Mouse (Mus musculus): ENCODE results near the gene Tmem117. TPM values are rescaled to one million over a fixed set of nuclear protein-coding genes. Genes with fewer than 3 reads are reported as not detected.

Tmem117 gene
- polyA plus RNA-seq, 2 experiments from 2014 or later, result not detected

- ATAC-seq, result no peak
Observed at GRCm38 (mm10) chr15:94771691-94772090, 142.7 kb downstream of the Tmem117 start.

GRCm38 (mm10) chr15:94776119-94777069 is 147.4 kb downstream of the Tmem117 start:
- no peak for ATAC-seq

- no peak for ATAC-seq
Observed at GRCm38 (mm10) chr15:94781556-94781955, 152.5 kb downstream of the Tmem117 start.

- ATAC-seq, result no peak
Observed at GRCm38 (mm10) chr15:94793455-94793854, 164.4 kb downstream of the Tmem117 start.

GRCm38 (mm10) chr15:94795484-94795883 is 166.5 kb downstream of the Tmem117 start:
- ATAC-seq, result no peak

- ATAC-seq, result no peak
Observed at GRCm38 (mm10) chr15:94798236-94798635, 169.2 kb downstream of the Tmem117 start.

GRCm38 (mm10) chr15:94801462-94801861 is 172.4 kb downstream of the Tmem117 start:
- no peak for ATAC-seq

GRCm38 (mm10) chr15:94802820-94803219 is 173.8 kb downstream of the Tmem117 start:
- ATAC-seq, result no peak

GRCm38 (mm10) chr15:94803624-94804342 is 174.8 kb downstream of the Tmem117 start:
- ATAC-seq, result no peak

GRCm38 (mm10) chr15:94806005-94806404 is 177.0 kb downstream of the Tmem117 start:
- ATAC-seq, result no peak

- no peak for ATAC-seq
Observed at GRCm38 (mm10) chr15:94811550-94811949, 182.5 kb downstream of the Tmem117 start.

GRCm38 (mm10) chr15:94814213-94815100 is 185.4 kb downstream of the Tmem117 start:
- ATAC-seq, result no peak

GRCm38 (mm10) chr15:94835634-94836033 is 206.6 kb downstream of the Tmem117 start:
- ATAC-seq, result no peak

- ATAC-seq, result no peak
Observed at GRCm38 (mm10) chr15:94838646-94839045, 209.6 kb downstream of the Tmem117 start.

- no peak for ATAC-seq
Observed at GRCm38 (mm10) chr15:94847501-94847900, 218.5 kb downstream of the Tmem117 start.

GRCm38 (mm10) chr15:94859641-94860040 is 230.6 kb downstream of the Tmem117 start:
- no peak for ATAC-seq

GRCm38 (mm10) chr15:94861173-94861572 is 232.1 kb downstream of the Tmem117 start:
- no peak for ATAC-seq

GRCm38 (mm10) chr15:94864134-94864533 is 235.1 kb downstream of the Tmem117 start:
- no peak for ATAC-seq

GRCm38 (mm10) chr15:94868372-94868771 is 239.3 kb downstream of the Tmem117 start:
- ATAC-seq, result no peak

- no peak for ATAC-seq
Observed at GRCm38 (mm10) chr15:94885026-94885425, 256.0 kb downstream of the Tmem117 start.

GRCm38 (mm10) chr15:94893201-94893600 is 264.2 kb downstream of the Tmem117 start:
- ATAC-seq, result no peak

GRCm38 (mm10) chr15:94894086-94894485 is 265.1 kb downstream of the Tmem117 start:
- ATAC-seq, result no peak

GRCm38 (mm10) chr15:94895681-94896080 is 266.6 kb downstream of the Tmem117 start:
- no peak for ATAC-seq
